Mouse (Mus musculus): ENCODE measurements around the gene Qrich2. TPM values are rescaled to one million over a fixed set of nuclear protein-coding genes. Genes with fewer than 3 reads are reported as not detected.
A peak's percentile ranks its signal among the peaks of the same experiment; 100 is the strongest.
"Not testable (repeated sequence)": the region's sequence is repeated elsewhere in the genome, so short reads cannot be mapped to it uniquely, and the experiment has no call there.

The Qrich2 gene
- polyA plus RNA-seq, 1 experiment from 2014 or later = 0.30 TPM

DNA sequence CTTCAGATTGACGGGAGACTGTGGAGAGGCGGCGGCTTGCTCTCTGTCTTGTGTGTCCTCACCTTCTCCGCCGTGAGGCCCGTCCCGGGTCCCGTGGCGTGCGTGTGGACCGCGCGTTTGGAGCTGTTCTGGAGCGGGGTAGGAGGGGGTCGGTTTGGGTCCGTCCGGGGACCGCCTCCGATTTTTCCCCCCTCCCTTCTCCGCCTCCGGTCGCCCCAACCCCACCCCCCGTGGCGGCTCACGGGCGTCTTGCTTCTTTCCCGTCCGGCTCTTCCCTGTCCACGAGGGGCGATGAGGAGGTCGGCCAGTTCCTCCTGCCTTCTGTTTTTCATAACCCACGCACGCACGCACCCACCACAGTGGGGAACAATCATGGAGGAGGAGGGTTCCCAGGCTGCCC lies 32.6 kb upstream of the Qrich2 start:
- no peaks in the 10 kb centered on the region for H3K36me3 ChIP-seq
- H3K27me3 ChIP-seq (replicated peaks) = no peaks in the 10 kb centered on the region
- no peak for ATAC-seq
- H3K4me2 ChIP-seq (replicated peaks) = peak overlapping the region; percentile 69
- no peak overlapping the region for H3K27ac ChIP-seq
- no peaks in the 10 kb centered on the region for H3K9me3 ChIP-seq
- peak overlapping the region; percentile 29 for H3K4me3 ChIP-seq (replicated peaks)
- WGBS = 28% methylated on average over 34 of the region's 34 CpGs
- H3K9ac ChIP-seq = peak overlapping the region; percentile 32; the same call in 1 of the 2 replicates
- H3K4me1 ChIP-seq (replicated peaks) = peaks cover 12% of the 10 kb centered on the region; the same call in 1 of the 2 replicates

DNA sequence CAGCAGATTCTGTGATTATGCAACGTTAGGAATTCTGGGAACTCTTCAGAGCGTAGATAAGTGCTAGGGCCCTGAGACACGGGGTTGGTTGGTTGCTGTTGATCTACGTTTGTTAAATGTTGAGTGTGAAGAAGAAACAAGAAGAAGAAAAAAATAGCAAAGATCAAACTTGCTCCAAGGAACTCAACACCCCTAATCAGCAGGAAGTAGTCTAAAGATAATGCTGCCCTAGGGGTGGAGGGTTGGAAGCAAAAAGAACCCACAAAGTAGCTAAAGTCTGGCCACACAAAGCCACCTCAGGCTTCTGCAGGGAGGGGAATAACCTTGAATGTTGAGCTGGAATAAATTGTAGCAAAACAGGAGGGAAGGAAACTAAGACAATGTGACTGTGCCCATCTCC lies 31.3 kb upstream of the Qrich2 start:
- Histone ChIP-seq H3K27me3 (replicated peaks) (no peaks in the 10 kb centered on the region), H3K9me3 (no peaks in the 10 kb centered on the region), H3K4me1 (replicated peaks) (peaks cover 12% of the 10 kb centered on the region; the same call in 1 of the 2 replicates), H3K36me3 (no peaks in the 10 kb centered on the region), H3K4me2 (replicated peaks) (no peak overlapping the region), H3K4me3 (replicated peaks) (no peak overlapping the region), H3K9ac (no peak overlapping the region), H3K27ac (no peak overlapping the region)
- 82% methylated on average over 4 of the region's 4 CpGs for WGBS
- ATAC-seq = no peak

DNA sequence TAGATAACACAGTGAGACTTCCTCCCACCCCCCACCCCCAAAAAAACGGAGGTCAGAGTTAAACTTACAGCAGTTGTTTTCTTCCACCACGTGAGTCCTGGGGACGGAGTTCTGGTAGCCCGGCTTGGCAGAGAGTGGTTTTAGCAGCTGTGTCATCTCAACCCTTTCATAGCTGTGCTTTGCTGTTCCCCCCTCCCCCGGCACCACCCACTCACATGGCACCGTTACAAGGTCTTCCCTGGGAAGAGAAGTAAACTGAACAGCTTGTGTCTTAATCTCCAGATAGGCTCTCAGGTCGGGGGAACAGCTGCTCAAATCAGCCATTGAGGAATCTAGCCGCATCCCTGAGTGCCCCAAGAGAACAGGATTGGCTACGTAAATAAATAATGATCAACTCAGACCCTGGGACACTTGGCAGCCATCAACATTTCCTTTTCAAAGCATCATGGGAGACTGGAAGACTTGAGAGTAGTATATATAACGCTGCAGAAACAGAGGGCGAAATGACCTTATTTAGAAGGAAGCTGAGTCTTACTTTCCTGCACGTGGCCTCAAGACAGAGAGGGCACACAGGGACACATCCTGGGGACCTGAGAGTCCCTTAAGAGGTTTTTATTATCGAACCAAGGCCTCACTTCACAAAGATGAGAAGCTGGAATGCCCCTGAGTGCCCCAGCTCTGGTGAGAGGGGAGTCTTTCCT lies 28.6 kb upstream of the Qrich2 start:
- WGBS = 35% methylated on average over 13 of the region's 13 CpGs
- H3K27me3 ChIP-seq (replicated peaks) = no peaks in the 10 kb centered on the region
- no peak overlapping the region for H3K9ac ChIP-seq
- peak; percentile 31 for ATAC-seq
- no peaks in the 10 kb centered on the region for H3K9me3 ChIP-seq
- peaks cover 15% of the 10 kb centered on the region; the same call in 1 of the 2 replicates for H3K4me1 ChIP-seq (replicated peaks)
- no peaks in the 10 kb centered on the region for H3K36me3 ChIP-seq
- H3K27ac ChIP-seq = peak overlapping the region; percentile 92
- 0 out of 2 replicates have a peak overlapping the region, but pooled peaks have one; percentile 6 for H3K4me2 ChIP-seq (replicated peaks)
- no peak overlapping the region for H3K4me3 ChIP-seq (replicated peaks)

DNA sequence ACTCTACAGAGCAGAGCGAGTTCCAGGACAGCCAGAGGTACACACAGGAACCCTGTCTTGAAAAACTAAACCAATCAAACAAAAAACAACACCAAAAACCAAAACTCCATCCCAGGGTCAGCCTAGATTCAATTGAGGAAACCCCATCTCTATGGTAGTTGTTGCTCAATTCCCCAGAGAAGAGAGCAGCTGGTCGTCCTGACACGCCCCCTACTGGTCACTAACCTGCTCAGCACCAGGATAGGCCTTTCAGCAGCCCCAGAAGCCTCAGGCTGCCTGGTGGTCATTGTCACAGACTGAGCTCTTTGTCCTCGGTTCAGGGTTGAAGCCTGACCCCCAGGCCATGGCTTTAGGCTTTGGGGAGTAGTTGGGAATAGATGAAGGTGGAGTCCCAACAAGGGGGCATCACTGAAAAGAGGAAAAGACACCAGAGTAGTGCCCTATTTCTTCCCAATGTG lies 27.8 kb upstream of the Qrich2 start, which contains the start of gene Prpsap1:
Gene Prpsap1 (minus strand): TSS at position 408 of the 458 bp plus-strand sequence.
- 33% methylated on average over 4 of the region's 4 CpGs for WGBS
- Histone ChIP-seq H3K4me3 (replicated peaks) (no peak within 1 kb of the TSS), H3K4me2 (replicated peaks) (0 out of 2 replicates have a peak within 1 kb of the TSS, but pooled peaks have one; percentile 6)

DNA sequence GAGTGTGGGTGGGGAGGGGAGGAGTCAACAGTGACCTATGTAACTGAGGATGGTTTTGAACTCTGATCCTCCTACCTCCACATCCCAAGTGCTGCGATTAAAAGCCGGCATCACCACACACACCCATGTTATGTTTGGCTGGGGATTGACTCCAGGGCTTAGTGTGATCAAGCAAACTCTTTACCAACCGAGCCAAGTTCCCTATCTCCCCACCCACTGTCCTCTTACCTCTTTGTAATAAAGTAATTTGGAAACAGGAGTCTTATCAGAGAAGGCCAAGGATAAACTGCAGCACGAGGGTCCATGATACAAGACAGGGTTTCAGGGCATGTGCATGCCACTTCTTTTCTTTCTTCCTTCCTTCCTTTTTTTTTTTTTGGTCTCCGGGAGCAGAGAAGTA lies 27.1 kb upstream of the Qrich2 start:
- H3K4me3 ChIP-seq (replicated peaks) = no peak overlapping the region
- H3K9ac ChIP-seq = no peak overlapping the region
- peaks cover 18% of the 10 kb centered on the region; the same call in 1 of the 2 replicates for H3K4me1 ChIP-seq (replicated peaks)
- H3K4me2 ChIP-seq (replicated peaks) = no peak overlapping the region
- 66% methylated on average over 5 of the region's 5 CpGs for WGBS
- ATAC-seq = no peak
- H3K27ac ChIP-seq = no peak overlapping the region
- H3K27me3 ChIP-seq (replicated peaks) = no peaks in the 10 kb centered on the region
- H3K9me3 ChIP-seq = no peaks in the 10 kb centered on the region
- H3K36me3 ChIP-seq = no peaks in the 10 kb centered on the region

More for the DNA sequence above, 27.8 kb upstream of the Qrich2 start, which contains the start of gene Prpsap1:
- Histone ChIP-seq H3K9me3 (no peaks in the 10 kb centered on the region), H3K4me1 (replicated peaks) (peaks cover 20% of the 10 kb centered on the region; the same call in 1 of the 2 replicates), H3K27me3 (replicated peaks) (no peaks in the 10 kb centered on the region), H3K9ac (no peak within 1 kb of the TSS), H3K36me3 (no peaks in the 10 kb centered on the region), H3K27ac (peak within 1 kb of the TSS; percentile 92)
- no peak for ATAC-seq

DNA sequence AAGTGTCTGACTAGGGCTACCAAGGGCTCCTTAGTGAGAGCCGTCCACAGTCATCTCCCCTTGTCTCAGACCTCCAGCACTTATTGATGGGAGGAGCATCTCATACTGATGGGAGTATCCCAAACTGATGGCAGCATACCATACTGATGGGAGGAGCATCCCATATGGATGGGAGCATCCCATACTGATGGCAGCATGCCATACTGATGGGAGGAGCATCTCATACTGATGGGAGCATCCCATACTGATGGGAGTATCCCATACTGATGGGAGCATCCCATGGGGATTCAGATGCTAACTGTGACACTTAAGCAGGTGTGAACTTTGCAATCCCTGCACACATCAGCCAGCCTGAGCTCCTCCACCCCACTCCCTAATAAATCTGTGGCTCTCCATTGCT lies 26.5 kb upstream of the Qrich2 start:
- not testable (repeated sequence) for H3K36me3 ChIP-seq; H3K4me3 ChIP-seq (replicated peaks); H3K9me3 ChIP-seq; H3K9ac ChIP-seq; H3K27me3 ChIP-seq (replicated peaks); ATAC-seq; H3K4me2 ChIP-seq (replicated peaks); H3K27ac ChIP-seq
- peaks cover 18% of the 10 kb centered on the region; the same call in 1 of the 2 replicates for H3K4me1 ChIP-seq (replicated peaks)
- WGBS = 74% methylated on average over 1 of the region's 1 CpGs

DNA sequence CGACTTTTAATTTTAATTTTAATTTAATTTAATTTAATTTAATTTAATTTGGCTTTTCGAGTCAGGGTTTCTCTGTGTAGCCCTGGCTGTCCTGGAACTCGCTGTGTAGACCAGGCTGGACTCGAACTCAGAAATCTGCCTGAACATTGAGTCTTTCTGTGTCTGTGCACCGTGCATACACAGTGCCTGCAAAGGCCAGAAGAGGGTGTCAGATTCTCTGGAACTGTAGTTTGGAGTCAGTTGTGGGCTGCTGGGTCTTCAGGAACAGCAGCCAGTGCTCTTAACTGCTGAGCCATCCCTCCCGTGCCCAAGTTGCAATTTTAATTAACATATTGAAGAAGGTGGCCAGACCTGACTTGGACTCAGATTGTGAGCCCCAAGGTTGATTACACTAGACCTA lies 25.3 kb upstream of the Qrich2 start:
- Histone ChIP-seq H3K4me2 (replicated peaks) (peak overlapping the region; percentile 69), H3K27ac (peak overlapping the region; percentile 96), H3K36me3 (peaks cover 10% of the 10 kb centered on the region), H3K4me3 (replicated peaks) (no peak overlapping the region), H3K9me3 (no peaks in the 10 kb centered on the region), H3K4me1 (replicated peaks) (peaks cover 18% of the 10 kb centered on the region; the same call in 1 of the 2 replicates), H3K9ac (no peak overlapping the region), H3K27me3 (replicated peaks) (no peaks in the 10 kb centered on the region)
- 60% methylated on average over 6 of the region's 6 CpGs for WGBS
- no peak for ATAC-seq

DNA sequence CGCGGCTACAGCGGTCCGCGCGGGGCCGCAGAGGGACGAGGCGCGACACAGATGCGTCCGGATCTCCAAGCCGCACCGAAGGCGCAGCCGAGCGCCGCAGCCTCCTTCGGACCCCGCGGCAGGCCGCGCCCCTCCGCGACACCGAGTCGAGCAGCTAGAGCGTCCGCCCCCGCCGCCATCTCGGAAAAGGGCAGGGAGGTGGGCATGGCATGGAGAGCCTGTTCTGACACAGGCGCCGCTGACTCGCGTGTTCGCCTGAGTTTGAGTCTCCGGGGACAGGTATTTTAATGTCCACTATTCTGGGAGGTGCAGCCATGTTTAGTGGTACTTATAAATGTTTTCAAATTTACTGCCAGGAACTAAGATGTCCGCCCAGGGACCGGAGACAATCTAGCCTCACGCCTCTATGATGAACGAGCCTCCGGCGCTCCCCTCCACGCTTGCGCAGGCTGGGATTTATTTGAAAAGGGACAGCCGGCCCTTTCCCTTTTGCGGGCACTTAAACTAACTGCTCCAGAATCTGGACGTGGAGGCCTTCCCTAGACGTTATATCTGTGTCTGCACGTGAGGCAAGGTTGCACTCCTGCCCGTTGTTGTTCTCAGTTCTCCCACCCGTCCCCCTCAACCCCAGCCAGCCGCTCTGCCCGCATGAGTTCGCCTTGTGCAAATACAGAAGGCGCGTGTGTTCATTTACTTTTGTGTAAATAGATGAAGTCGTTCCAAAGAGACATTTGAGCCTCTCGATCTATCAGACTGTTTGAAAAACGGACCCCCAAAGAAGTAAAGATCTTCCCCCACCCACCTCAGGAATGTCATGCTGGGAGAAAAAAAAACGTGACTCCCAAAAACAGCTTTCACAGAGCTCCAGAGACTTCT lies 24.4 kb upstream of the Qrich2 start:
- Histone ChIP-seq H3K4me1 (replicated peaks) (peaks cover 18% of the 10 kb centered on the region; the same call in 1 of the 2 replicates), H3K36me3 (peaks cover 13% of the 10 kb centered on the region), H3K4me3 (replicated peaks) (peak overlapping the region; percentile 99), H3K27ac (peak overlapping the region; percentile 96), H3K4me2 (replicated peaks) (peak overlapping the region; percentile 69), H3K9me3 (no peaks in the 10 kb centered on the region), H3K27me3 (replicated peaks) (no peaks in the 10 kb centered on the region), H3K9ac (peak overlapping the region; percentile 92)
- WGBS = under 1% methylated on average over 62 of the region's 62 CpGs
- peak; percentile 92 for ATAC-seq

DNA sequence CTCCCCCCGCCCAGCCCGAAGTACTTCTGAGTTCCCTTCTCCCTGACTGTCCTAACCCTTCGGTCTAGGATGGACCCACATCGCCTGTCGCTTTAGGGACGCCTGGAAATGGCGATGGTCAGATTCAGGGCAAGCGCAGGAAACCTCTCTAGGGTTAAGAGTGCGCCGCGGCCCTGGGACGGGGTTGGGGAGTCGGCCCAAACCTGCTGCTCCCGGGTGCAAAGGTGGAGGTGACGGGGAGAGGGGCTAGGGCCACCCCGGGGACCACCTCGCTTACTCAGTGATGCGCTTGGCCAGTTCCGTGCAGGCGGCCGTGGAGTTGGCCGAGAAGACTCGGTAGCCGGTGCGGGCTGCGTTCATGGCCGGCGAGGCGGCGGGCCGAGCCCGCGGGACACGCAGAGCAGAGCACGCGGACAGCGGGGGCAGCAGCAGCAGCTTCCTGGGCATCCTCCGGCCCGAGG lies 23.8 kb upstream of the Qrich2 start:
- ATAC-seq = peak; percentile 46

DNA sequence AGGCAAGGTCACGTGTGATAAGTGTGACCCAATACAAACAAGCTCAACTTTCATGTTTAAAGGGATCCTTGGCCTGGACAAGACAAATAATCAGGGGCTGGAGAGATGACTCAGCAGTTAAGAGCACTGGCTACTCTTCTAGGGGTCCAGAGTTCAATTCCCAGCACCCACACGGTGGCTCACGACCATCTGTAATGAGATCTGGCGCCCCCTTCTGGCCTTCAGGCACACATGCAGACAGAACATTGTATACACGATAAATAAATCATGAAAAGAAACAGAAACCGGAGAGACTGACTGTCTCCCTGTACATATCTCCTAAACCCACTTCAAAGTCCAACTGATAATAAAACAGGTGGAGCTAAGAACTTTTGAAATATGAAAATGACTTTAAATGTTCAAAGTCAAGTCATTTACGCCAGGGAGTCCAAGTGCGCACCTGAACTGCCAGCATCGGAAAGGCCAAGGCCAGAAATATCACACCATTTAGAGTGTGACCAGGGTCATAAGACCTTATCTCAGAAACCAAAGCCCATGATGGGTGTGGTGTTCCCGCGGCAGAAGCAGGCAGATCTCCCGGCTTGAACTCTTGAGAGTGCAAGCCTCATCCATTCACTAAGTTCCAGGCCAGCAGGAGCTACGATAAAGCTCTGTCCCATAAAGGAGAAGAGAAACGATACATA lies 22.8 kb upstream of the Qrich2 start:
- H3K36me3 ChIP-seq = peaks cover 26% of the 10 kb centered on the region
- peak overlapping the region; percentile 69 for H3K4me2 ChIP-seq (replicated peaks)
- peak overlapping the region; percentile 92 for H3K9ac ChIP-seq
- H3K4me3 ChIP-seq (replicated peaks) = peak overlapping the region; percentile 99
- WGBS = 63% methylated on average over 14 of the region's 14 CpGs
- peaks cover 12% of the 10 kb centered on the region; the same call in 1 of the 2 replicates for H3K4me1 ChIP-seq (replicated peaks)
- H3K27ac ChIP-seq = peak overlapping the region; percentile 96; the same call in 1 of the 2 replicates
- no peaks in the 10 kb centered on the region for H3K27me3 ChIP-seq (replicated peaks)
- ATAC-seq = no peak
- H3K9me3 ChIP-seq = no peaks in the 10 kb centered on the region

More for the DNA sequence above, 23.8 kb upstream of the Qrich2 start:
- Histone ChIP-seq H3K9me3 (no peaks in the 10 kb centered on the region), H3K9ac (peak overlapping the region; percentile 92), H3K4me2 (replicated peaks) (peak overlapping the region; percentile 69), H3K4me3 (replicated peaks) (peak overlapping the region; percentile 99), H3K27me3 (replicated peaks) (no peaks in the 10 kb centered on the region), H3K4me1 (replicated peaks) (peaks cover 12% of the 10 kb centered on the region; the same call in 1 of the 2 replicates), H3K36me3 (peaks cover 19% of the 10 kb centered on the region), H3K27ac (peak overlapping the region; percentile 96)
- under 1% methylated on average over 39 of the region's 39 CpGs for WGBS

DNA sequence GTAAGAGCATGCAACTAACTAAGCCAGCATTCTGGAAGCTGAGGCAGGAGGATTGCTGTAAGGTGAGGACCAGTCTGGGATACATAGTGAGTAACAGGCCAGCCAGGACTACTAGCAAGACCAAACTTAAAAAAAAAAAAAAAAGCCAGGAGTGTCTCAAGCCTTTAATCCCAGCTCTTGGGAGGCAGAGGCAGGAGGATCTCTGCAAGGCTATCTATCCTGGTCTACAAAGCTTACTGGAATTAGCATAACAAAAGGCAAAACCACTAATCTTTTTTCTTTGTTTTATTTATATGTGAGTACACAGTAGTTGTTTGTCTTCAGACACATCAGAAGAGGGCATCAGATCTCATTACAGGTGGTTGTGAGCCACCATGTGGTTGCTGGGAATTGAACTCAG lies 22.2 kb upstream of the Qrich2 start:
- Histone ChIP-seq H3K9ac (no peak overlapping the region), H3K36me3 (peaks cover 30% of the 10 kb centered on the region), H3K4me3 (replicated peaks) (no peak overlapping the region), H3K9me3 (no peaks in the 10 kb centered on the region), H3K4me1 (replicated peaks) (peaks cover 12% of the 10 kb centered on the region; the same call in 1 of the 2 replicates), H3K4me2 (replicated peaks) (no peak overlapping the region), H3K27ac (no peak overlapping the region), H3K27me3 (replicated peaks) (no peaks in the 10 kb centered on the region)
- no peak for ATAC-seq

Measured in intestine, embryonic 15.5 days (tissue).